Mouse (Mus musculus): ENCODE results near the gene Misp. TPM values are rescaled to one million over a fixed set of nuclear protein-coding genes. Genes with fewer than 3 reads are reported as not detected.
A peak's percentile ranks its signal among the peaks of the same experiment; 100 is the strongest.

Gene Misp
- polyA plus RNA-seq, 1 experiment from 2014 or later, result 27.6 TPM

- peaks cover 18% of the 10 kb centered on the region for H3K4me1 ChIP-seq (ENCODE audit: control insufficient read depth, insufficient read depth, low read length)
- H3K36me3 ChIP-seq (ENCODE audit: control insufficient read depth, insufficient read depth, low read length), result no peaks in the 10 kb centered on the region
- H3K4me3 ChIP-seq (ENCODE audit: low read depth, low read length), result no peak overlapping the region
- no peak for ATAC-seq (ENCODE audit: insufficient number of reproducible peaks, insufficient read depth, low FRiP score, low read depth)
- no peak overlapping the region for H3K4me2 ChIP-seq (replicated peaks; ENCODE audit: low read depth, low read length)
- no peak overlapping the region for H3K9ac ChIP-seq (replicated peaks; ENCODE audit: low read depth, low read length)
- H3K9me3 ChIP-seq (ENCODE audit: control insufficient read depth, low read depth, low read length), result no peaks in the 10 kb centered on the region
- H3K27me3 ChIP-seq (ENCODE audit: control insufficient read depth, insufficient read depth, low read length), result no peaks in the 10 kb centered on the region
- H3K27ac ChIP-seq (ENCODE audit: low read length), result no peak overlapping the region
- WGBS, result 69% methylated on average over 5 of the region's 5 CpGs
Measured at GRCm38 (mm10) chr10:79792339-79793040, 28.3 kb upstream of the Misp start.

- 5% methylated on average over 51 of the region's 51 CpGs for WGBS
- Histone ChIP-seq H3K4me1 (ENCODE audit: control insufficient read depth, insufficient read depth, low read length) (peaks cover 18% of the 10 kb centered on the region), H3K27me3 (ENCODE audit: control insufficient read depth, insufficient read depth, low read length) (no peaks in the 10 kb centered on the region), H3K4me3 (ENCODE audit: low read depth, low read length) (peak within 1 kb of the TSS; percentile 92), H3K9ac (replicated peaks; ENCODE audit: low read depth, low read length) (peak within 1 kb of the TSS; percentile 90), H3K27ac (ENCODE audit: low read length) (peak within 1 kb of the TSS; percentile 85), H3K9me3 (ENCODE audit: control insufficient read depth, low read depth, low read length) (no peaks in the 10 kb centered on the region), H3K36me3 (ENCODE audit: control insufficient read depth, insufficient read depth, low read length) (no peaks in the 10 kb centered on the region), H3K4me2 (replicated peaks; ENCODE audit: low read depth, low read length) (peak within 1 kb of the TSS; percentile 88)
- ATAC-seq (ENCODE audit: insufficient number of reproducible peaks, insufficient read depth, low FRiP score, low read depth), result peak; percentile 72
Measured at GRCm38 (mm10) chr10:79793051-79793737, 27.6 kb upstream of the Misp start, which contains the start of gene Palm. Gene Palm, plus strand, starts transcription at chr10:79793572.

- Histone ChIP-seq H3K9me3 (ENCODE audit: control insufficient read depth, low read depth, low read length) (no peaks in the 10 kb centered on the region), H3K4me1 (ENCODE audit: control insufficient read depth, insufficient read depth, low read length) (peaks cover 18% of the 10 kb centered on the region), H3K27ac (ENCODE audit: low read length) (peak overlapping the region; percentile 85), H3K4me3 (ENCODE audit: low read depth, low read length) (peak overlapping the region; percentile 92), H3K36me3 (ENCODE audit: control insufficient read depth, insufficient read depth, low read length) (no peaks in the 10 kb centered on the region), H3K27me3 (ENCODE audit: control insufficient read depth, insufficient read depth, low read length) (no peaks in the 10 kb centered on the region), H3K4me2 (replicated peaks; ENCODE audit: low read depth, low read length) (peak overlapping the region; percentile 88), H3K9ac (replicated peaks; ENCODE audit: low read depth, low read length) (peak overlapping the region; percentile 90)
- WGBS, result 2% methylated on average over 38 of the region's 38 CpGs
- ATAC-seq (ENCODE audit: insufficient number of reproducible peaks, insufficient read depth, low FRiP score, low read depth), result no peak
Measured at GRCm38 (mm10) chr10:79793738-79794490, 26.9 kb upstream of the Misp start.

- no peaks in the 10 kb centered on the region for H3K27me3 ChIP-seq (ENCODE audit: control insufficient read depth, insufficient read depth, low read length)
- peak overlapping the region; percentile 88 for H3K4me2 ChIP-seq (replicated peaks; ENCODE audit: low read depth, low read length)
- ATAC-seq (ENCODE audit: insufficient number of reproducible peaks, insufficient read depth, low FRiP score, low read depth), result peak; percentile 39; the same call in 1 of the 2 replicates
- peak overlapping the region; percentile 92 for H3K4me3 ChIP-seq (ENCODE audit: low read depth, low read length)
- peaks cover 18% of the 10 kb centered on the region for H3K4me1 ChIP-seq (ENCODE audit: control insufficient read depth, insufficient read depth, low read length)
- H3K27ac ChIP-seq (ENCODE audit: low read length), result peak overlapping the region; percentile 85
- H3K9me3 ChIP-seq (ENCODE audit: control insufficient read depth, low read depth, low read length), result no peaks in the 10 kb centered on the region
- WGBS, result 13% methylated on average over 10 of the region's 10 CpGs
- peak overlapping the region; percentile 90; the same call in 1 of the 2 replicates for H3K9ac ChIP-seq (replicated peaks; ENCODE audit: low read depth, low read length)
- no peaks in the 10 kb centered on the region for H3K36me3 ChIP-seq (ENCODE audit: control insufficient read depth, insufficient read depth, low read length)
Measured at GRCm38 (mm10) chr10:79794491-79794931, 26.3 kb upstream of the Misp start.

- Histone ChIP-seq H3K4me1 (ENCODE audit: control insufficient read depth, insufficient read depth, low read length) (peaks cover 18% of the 10 kb centered on the region), H3K27ac (ENCODE audit: low read length) (no peak overlapping the region), H3K9me3 (ENCODE audit: control insufficient read depth, low read depth, low read length) (no peaks in the 10 kb centered on the region), H3K27me3 (ENCODE audit: control insufficient read depth, insufficient read depth, low read length) (no peaks in the 10 kb centered on the region), H3K4me3 (ENCODE audit: low read depth, low read length) (no peak overlapping the region), H3K36me3 (ENCODE audit: control insufficient read depth, insufficient read depth, low read length) (no peaks in the 10 kb centered on the region), H3K9ac (replicated peaks; ENCODE audit: low read depth, low read length) (no peak overlapping the region), H3K4me2 (replicated peaks; ENCODE audit: low read depth, low read length) (no peak overlapping the region)
- no peak for ATAC-seq (ENCODE audit: insufficient number of reproducible peaks, insufficient read depth, low FRiP score, low read depth)
- 96% methylated on average over 3 of the region's 3 CpGs for WGBS
Measured at GRCm38 (mm10) chr10:79795905-79796304, 24.9 kb upstream of the Misp start.

- Histone ChIP-seq H3K4me3 (ENCODE audit: low read depth, low read length) (no peak overlapping the region), H3K4me2 (replicated peaks; ENCODE audit: low read depth, low read length) (no peak overlapping the region), H3K27me3 (ENCODE audit: control insufficient read depth, insufficient read depth, low read length) (no peaks in the 10 kb centered on the region), H3K36me3 (ENCODE audit: control insufficient read depth, insufficient read depth, low read length) (no peaks in the 10 kb centered on the region), H3K27ac (ENCODE audit: low read length) (no peak overlapping the region), H3K4me1 (ENCODE audit: control insufficient read depth, insufficient read depth, low read length) (peaks cover 23% of the 10 kb centered on the region), H3K9me3 (ENCODE audit: control insufficient read depth, low read depth, low read length) (no peaks in the 10 kb centered on the region), H3K9ac (replicated peaks; ENCODE audit: low read depth, low read length) (no peak overlapping the region)
- WGBS, result 36% methylated on average over 15 of the region's 15 CpGs
- no peak for ATAC-seq (ENCODE audit: insufficient number of reproducible peaks, insufficient read depth, low FRiP score, low read depth)
Measured at GRCm38 (mm10) chr10:79797326-79797725, 23.5 kb upstream of the Misp start.

- WGBS, result 87% methylated on average over 12 of the region's 12 CpGs
- no peaks in the 10 kb centered on the region for H3K36me3 ChIP-seq (ENCODE audit: control insufficient read depth, insufficient read depth, low read length)
- H3K9ac ChIP-seq (replicated peaks; ENCODE audit: low read depth, low read length), result no peak overlapping the region
- H3K4me2 ChIP-seq (replicated peaks; ENCODE audit: low read depth, low read length), result no peak overlapping the region
- no peaks in the 10 kb centered on the region for H3K9me3 ChIP-seq (ENCODE audit: control insufficient read depth, low read depth, low read length)
- no peak overlapping the region for H3K27ac ChIP-seq (ENCODE audit: low read length)
- H3K27me3 ChIP-seq (ENCODE audit: control insufficient read depth, insufficient read depth, low read length), result no peaks in the 10 kb centered on the region
- H3K4me1 ChIP-seq (ENCODE audit: control insufficient read depth, insufficient read depth, low read length), result peaks cover 26% of the 10 kb centered on the region
- ATAC-seq (ENCODE audit: insufficient number of reproducible peaks, insufficient read depth, low FRiP score, low read depth), result no peak
- no peak overlapping the region for H3K4me3 ChIP-seq (ENCODE audit: low read depth, low read length)
Measured at GRCm38 (mm10) chr10:79798289-79798928, 22.4 kb upstream of the Misp start.

GRCm38 (mm10) chr10:79800508-79800907 lies 20.3 kb upstream of the Misp start:
- Histone ChIP-seq H3K4me2 (replicated peaks; ENCODE audit: low read depth, low read length) (no peak overlapping the region), H3K9me3 (ENCODE audit: control insufficient read depth, low read depth, low read length) (no peaks in the 10 kb centered on the region)

More at GRCm38 (mm10) chr10:79800508-79800907, 20.3 kb upstream of the Misp start:
- H3K36me3 ChIP-seq (ENCODE audit: control insufficient read depth, insufficient read depth, low read length), result no peaks in the 10 kb centered on the region
- WGBS, result 77% methylated on average over 11 of the region's 11 CpGs
- peaks cover 24% of the 10 kb centered on the region for H3K4me1 ChIP-seq (ENCODE audit: control insufficient read depth, insufficient read depth, low read length)
- no peak overlapping the region for H3K4me3 ChIP-seq (ENCODE audit: low read depth, low read length)
- ATAC-seq (ENCODE audit: insufficient number of reproducible peaks, insufficient read depth, low FRiP score, low read depth), result no peak
- H3K27me3 ChIP-seq (ENCODE audit: control insufficient read depth, insufficient read depth, low read length), result no peaks in the 10 kb centered on the region
- no peak overlapping the region for H3K9ac ChIP-seq (replicated peaks; ENCODE audit: low read depth, low read length)
- H3K27ac ChIP-seq (ENCODE audit: low read length), result no peak overlapping the region

Data from stomach, embryonic 14.5 days (tissue).